ENCODE assay signal across 26 mouse cellular contexts in genomic region chr6:135500381-135500780, GRCm38 (mm10).
"Had no signal": no experiment of that assay in that cellular context is flagged by ENCODE, and none has a peak within 500 bp of the region (broad histone marks: within the 10 kb centered on the region; RNA-seq: fewer than 3 reads in every experiment).

No protein-coding gene starts in this region.

- H3K36me3 ChIP-seq: limb, embryonic 10.5 days; limb, embryonic 13.5 days; liver, embryonic 12.5 days; liver, embryonic 15.5 days; lung, embryonic 15.5 days; midbrain, embryonic 10.5 days; midbrain, embryonic 13.5 days; stomach, embryonic 15.5 days had no signal

- H3K9ac ChIP-seq: limb, embryonic 13.5 days; liver, embryonic 12.5 days; liver, embryonic 15.5 days; lung, embryonic 15.5 days; midbrain, embryonic 13.5 days; stomach, embryonic 15.5 days had no signal

- DNase-seq: kidney, adult 18-20 months; kidney, adult 9 months; kidney, postnatal 25 days; liver; lung, adult 18-20 months; lung, postnatal 10 days; lung, postnatal 36 days; right cerebral cortex, postnatal 14 days; spleen, adult 18-20 months; thymus, adult 2 months; thymus, postnatal 14 days; thymus, postnatal 4 days had no signal

- ATAC-seq: inflammation-experienced regulatory T-cells, adult 6 months; intestine, embryonic 16.5 days; liver, embryonic 12.5 days; midbrain, embryonic 13.5 days; midbrain, embryonic 16.5 days had no signal

- H3K27me3 ChIP-seq: liver, embryonic 12.5 days; liver, embryonic 15.5 days; lung, embryonic 15.5 days; midbrain, embryonic 13.5 days; stomach, embryonic 15.5 days had no signal

- H3K4me1 ChIP-seq: limb, embryonic 10.5 days; liver, embryonic 12.5 days; liver, embryonic 15.5 days; lung, embryonic 15.5 days; midbrain, embryonic 10.5 days; midbrain, embryonic 13.5 days; stomach, embryonic 15.5 days had no signal

- H3K27ac ChIP-seq: kidney, postnatal 0 days; limb, embryonic 10.5 days; limb, embryonic 13.5 days; liver, embryonic 12.5 days; liver, embryonic 15.5 days; lung, embryonic 15.5 days; midbrain, embryonic 10.5 days; midbrain, embryonic 13.5 days; stomach, embryonic 15.5 days had no signal

- H3K4me3 ChIP-seq: limb, embryonic 10.5 days; limb, embryonic 13.5 days; liver, embryonic 12.5 days; liver, embryonic 15.5 days; lung, embryonic 15.5 days; megakaryocyte, embryonic 14.5 days; midbrain, embryonic 10.5 days; midbrain, embryonic 13.5 days; myocyte; stomach, embryonic 15.5 days had no signal

- H3K4me2 ChIP-seq: limb, embryonic 13.5 days; liver, embryonic 12.5 days; liver, embryonic 15.5 days; lung, embryonic 15.5 days; midbrain, embryonic 13.5 days; stomach, embryonic 15.5 days had no signal

- H3K9me3 ChIP-seq: limb, embryonic 10.5 days; limb, embryonic 13.5 days; liver, embryonic 12.5 days; liver, embryonic 15.5 days; lung, embryonic 15.5 days; midbrain, embryonic 10.5 days; midbrain, embryonic 13.5 days; stomach, embryonic 15.5 days had no signal
